ENCODE assay signal across 15 mouse cellular contexts in the genomic region with DNA sequence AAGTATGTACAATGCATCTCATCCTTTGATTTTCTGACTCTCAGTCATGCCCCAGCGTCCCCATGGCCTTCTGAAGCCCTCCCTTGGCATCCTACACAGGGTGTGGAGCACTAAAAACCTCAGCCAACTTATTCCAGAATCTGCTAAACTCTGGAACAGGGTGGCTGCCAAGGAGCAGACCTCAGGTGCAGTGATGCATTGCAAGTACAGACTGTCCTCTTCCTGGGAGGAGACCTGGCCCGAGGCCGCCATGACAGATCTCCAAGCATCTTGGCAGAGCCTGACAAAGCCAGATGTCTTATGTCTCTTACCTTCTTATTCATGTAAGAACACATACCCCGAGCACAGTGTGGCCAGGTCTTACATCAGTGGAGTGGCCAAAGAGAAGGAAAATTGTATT.
DNase-seq lines count a peak whose midpoint lies in the region; TF ChIP-seq lines count a peak whose summit lies in the region.
"Had no signal": no experiment of that assay in that cellular context is flagged by ENCODE, and none has a peak within 500 bp of the region (broad histone marks: within the 10 kb centered on the region; RNA-seq: fewer than 3 reads in every experiment).

No protein-coding gene starts in this region.

- peak; percentile 6 to 79 for DNase-seq in kidney, postnatal 36 days
- no peak for DNase-seq in kidney, adult 11 months
- DNase-seq in cerebellum, adult 2 months: peak; percentile 46 to 53
- DNase-seq in cerebellum, postnatal 10 days: peak; percentile 89 to 94
- DNase-seq in testis, postnatal 10 days (ENCODE audit: low spot score): peak; percentile 54
- no peak for DNase-seq in lung, postnatal 25 days (ENCODE audit: low spot score)
- DNase-seq in spleen, postnatal 36 days (ENCODE audit: low spot score in 2 of 2): no peak
- DNase-seq: kidney, postnatal 4 days; liver, postnatal 0 days; lung, postnatal 36 days; thymus, adult 2 months had no signal

- H3K4me3 ChIP-seq in cerebellum, adult 2 months (replicated peaks; ENCODE audit: insufficient read depth, low read depth, low read length): no peak overlapping the region
- H3K4me3 ChIP-seq: embryonic facial prominence, embryonic 10.5 days; forebrain, embryonic 15.5 days; midbrain, embryonic 12.5 days had no signal

- no peak overlapping the region for H3K27ac ChIP-seq in cerebellum, adult 2 months (ENCODE audit: insufficient read depth, low read length)
- H3K27ac ChIP-seq: embryonic facial prominence, embryonic 10.5 days; forebrain, embryonic 15.5 days; hindbrain, embryonic 14.5 days; midbrain, embryonic 12.5 days had no signal

- TF ChIP-seq CTCF in cerebellum, adult 2 months (IDR thresholded peaks at IDR 0.05; ENCODE audit: borderline replicate concordance, insufficient read depth, low read depth, low read length): no peak

- H3K4me1 ChIP-seq in cerebellum, adult 2 months (ENCODE audit: control insufficient read depth, insufficient read depth, low read length): peaks cover 14% of the 10 kb centered on the region
- H3K4me1 ChIP-seq: forebrain, embryonic 15.5 days had no signal

- no peak for TF ChIP-seq POLR2A in cerebellum, adult 2 months (IDR thresholded peaks at IDR 0.05; ENCODE audit: borderline replicate concordance, insufficient read depth, low read length)

- H3K27me3 ChIP-seq in cerebellum, adult 2 months (ENCODE audit: control insufficient read depth, insufficient read depth, low read length): no peaks in the 10 kb centered on the region
- H3K27me3 ChIP-seq: forebrain, embryonic 15.5 days had no signal

- 34% methylated on average over 4 of the region's 4 CpGs for WGBS in cerebellum, adult 2 months

Comparison
In these comparisons a context has a peak if more than half of its experiments do, and no peak if none do; other contexts are left out.
1. DNase-seq: peak in kidney, postnatal 36 days (2 of 2), cerebellum, adult 2 months (2 of 2), cerebellum, postnatal 10 days (2 of 2) and testis, postnatal 10 days (single experiment); none in kidney, adult 11 months (single experiment), lung, postnatal 25 days (single experiment) and spleen, postnatal 36 days (0 of 2).